Mouse (Mus musculus) liver, embryonic 14.5 days (tissue): Measurements from ENCODE around the gene Sh3pxd2a. TPM values are rescaled to one million over a fixed set of nuclear protein-coding genes. Genes with fewer than 3 reads are reported as not detected.

ENCODE experiments used
- ATAC-seq: fragments of 200-750 bp; cut with Nextera tagmentation; 2 replicates; pipeline ENCODE4 v1.8.0; 2017; ENCODE audit warnings: moderate number of reproducible peaks, mild to moderate bottlenecking, moderate library complexity; ENCODE audit not compliant: insufficient read depth
- DNase-seq, 3 experiments: peaks; one replicate each; pipeline ENCODE4 v3.0.0-alpha.2; 2012 to 2013; ENCODE audit warnings: low read depth in 3 of 3, low spot score in 3 of 3
- H3K27ac ChIP-seq: fragments of 300-500 bp; sonication (generic); 2 replicates; pipeline ENCODE4 v1.5.1; 2014; ENCODE audit warnings: moderate library complexity, mild to moderate bottlenecking, control low read depth, inconsistent platforms
- H3K27me3 ChIP-seq: fragments of 300-500 bp; sonication (generic); 2 replicates; pipeline ENCODE4 v1.6.1; 2014; ENCODE audit warnings: mild to moderate bottlenecking, low read length, moderate library complexity; ENCODE audit not compliant: control insufficient read depth, insufficient read depth
- H3K36me3 ChIP-seq: fragments of 300-500 bp; sonication (generic); replicated peaks from 2 replicates; pipeline ENCODE4 v1.6.1; 2014; ENCODE audit warnings: low read depth; ENCODE audit not compliant: control insufficient read depth, insufficient read depth
- H3K4me1 ChIP-seq, 2 experiments: fragments of 200-500 bp in 1 of 2; fragments of 300-500 bp in 1 of 2; sonication (generic) in 1 of 2; replicated peaks; 2 replicates each; pipeline ENCODE4 v1.6.1; 2012 to 2014; ENCODE audit warnings: antibody characterized with exemption in 1 of 2, inconsistent platforms in 1 of 2, low read length in 1 of 2; ENCODE audit not compliant: control insufficient read depth in 2 of 2, insufficient read depth in 2 of 2
- H3K4me2 ChIP-seq: fragments of 300-500 bp; sonication (generic); 2 replicates; pipeline ENCODE4 v1.6.1; 2014; ENCODE audit warnings: low read depth, mild to moderate bottlenecking, control low read depth, moderate library complexity
- H3K4me3 ChIP-seq, 2 experiments: fragments of 200-500 bp in 1 of 2; fragments of 300-500 bp in 1 of 2; sonication (generic) in 1 of 2; 2 replicates each; pipeline ENCODE4 v1.5.1; 2012 to 2014; ENCODE audit warnings: low read depth in 2 of 2, low read length in 2 of 2, mild to moderate bottlenecking in 2 of 2, control low read depth in 1 of 2, inconsistent platforms in 1 of 2, moderate library complexity in 1 of 2; ENCODE audit not compliant: insufficient read depth in 1 of 2
- H3K9ac ChIP-seq: fragments of 300-500 bp; sonication (generic); replicated peaks from 2 replicates; pipeline ENCODE4 v1.6.1; 2014; ENCODE audit warnings: mild to moderate bottlenecking, control low read depth, moderate library complexity
- H3K9me3 ChIP-seq: fragments of 300-500 bp; sonication (generic); 2 replicates; pipeline ENCODE4 v1.6.1; 2016; ENCODE audit warnings: low read length, mixed read lengths; ENCODE audit not compliant: control insufficient read depth
- CTCF ChIP-seq: IDR thresholded peaks from 2 replicates; pipeline ENCODE4 v1.5.1; 2016; ENCODE audit warnings: antibody characterized with exemption, low read depth, control low read depth
- EP300 ChIP-seq: IDR thresholded peaks from 2 replicates; pipeline ENCODE4 v1.6.1; 2016; ENCODE audit warnings: antibody characterized with exemption, low read depth
- WGBS: fragments of 180-500 bp; shearing (Covaris S2); extraction: QIAGEN DNeasy Blood & Tissue Kit; methylation state at CpG from one replicate; pipeline ENCODE4 v1.1.7; 2014; ENCODE audit not compliant: insufficient replicate concordance; 5-methylcytosine and 5-hydroxymethylcytosine counted together
- polyA plus RNA-seq, 2 experiments: library from polyadenylated mRNA; depleted of rRNA in 1 of 2; stranded (reverse) in 1 of 2; unstranded in 1 of 2; fragments of >200 nt; fragmentation: Nextera tagmentation in 1 of 2; extraction: Ambion mirVana in 1 of 2; gene quantifications; 2 replicates each; pipeline versions ENCODE4 v1.2.1 to v1.2.3; 2012 to 2014

The Sh3pxd2a gene
- polyA plus RNA-seq, 2 experiments, result 0.50 to 1.6 TPM

- TF ChIP-seq EP300 (no peak), CTCF (peak; percentile 26)
- WGBS, result 58% methylated on average over 10 of the region's 10 CpGs
- Histone ChIP-seq H3K27ac (no peak overlapping the region), H3K36me3 (no peaks in the 10 kb centered on the region), H3K9ac (no peak overlapping the region), H3K4me3 (peak overlapping the region in 1 of 2 experiments; percentile 3; a peak in 1 of 4 replicates), H3K4me1 (peaks cover 0 to 4% of the 10 kb centered on the region in 2 experiments; a peak in 2 of 4 replicates), H3K27me3 (peaks cover 4% of the 10 kb centered on the region; the same call in 1 of the 2 replicates), H3K4me2 (no peak overlapping the region), H3K9me3 (no peaks in the 10 kb centered on the region)
- 0 out of 2 replicates have a peak, but pooled peaks have one; percentile 10 for ATAC-seq
- DNase-seq, result no peak
Measured at GRCm38 (mm10) chr19:47319521-47320330, 144.5 kb downstream of the Sh3pxd2a start.

DNA sequence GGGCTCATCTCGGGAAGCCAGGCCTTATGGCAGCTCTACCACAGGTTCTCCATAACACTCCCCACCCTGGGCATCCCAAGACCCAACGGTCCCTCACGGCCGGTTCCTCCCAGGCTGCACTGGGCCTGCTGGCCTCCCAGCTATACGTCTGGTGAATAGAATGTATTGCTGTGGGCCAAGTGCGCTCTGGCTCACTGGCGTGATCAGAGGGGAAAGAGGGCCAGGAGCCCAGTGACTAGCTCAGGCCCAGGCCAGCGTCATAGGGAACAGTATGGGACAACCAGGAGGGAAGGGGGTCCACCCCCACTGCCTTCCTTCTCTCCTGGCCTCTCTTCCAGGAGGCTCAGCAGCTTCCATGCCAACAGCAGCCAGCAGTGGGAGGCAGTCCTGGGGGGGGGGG is 145.1 kb downstream of the Sh3pxd2a start:
- TF ChIP-seq EP300, result no peak
- TF ChIP-seq CTCF, result no peak
- ATAC-seq (no peak), DNase-seq (no peak)
- no peak overlapping the region for H3K4me2 ChIP-seq
- H3K9me3 ChIP-seq, result no peaks in the 10 kb centered on the region
- peaks cover 10% of the 10 kb centered on the region for H3K27me3 ChIP-seq
- H3K9ac ChIP-seq, result no peak overlapping the region
- WGBS, result 77% methylated on average over 8 of the region's 8 CpGs
- H3K27ac ChIP-seq, result no peak overlapping the region
- H3K36me3 ChIP-seq, result no peaks in the 10 kb centered on the region
- peaks cover 0 to 4% of the 10 kb centered on the region in 2 experiments; a peak in 2 of 4 replicates for H3K4me1 ChIP-seq
- no peak overlapping the region for H3K4me3 ChIP-seq

- H3K27me3 ChIP-seq, result peaks cover 13% of the 10 kb centered on the region
- no peaks in the 10 kb centered on the region for H3K9me3 ChIP-seq
- H3K4me1 ChIP-seq, result peaks cover 0 to 4% of the 10 kb centered on the region in 2 experiments; a peak in 2 of 4 replicates
- DNase-seq (no peak), ATAC-seq (no peak)
- no peak overlapping the region for H3K4me3 ChIP-seq
- no peak overlapping the region for H3K27ac ChIP-seq
- WGBS, result 58% methylated on average over 15 of the region's 15 CpGs
- no peak overlapping the region for H3K9ac ChIP-seq
- TF ChIP-seq CTCF, result no peak
- no peak for TF ChIP-seq EP300
- H3K4me2 ChIP-seq, result no peak overlapping the region
- no peaks in the 10 kb centered on the region for H3K36me3 ChIP-seq
Measured at GRCm38 (mm10) chr19:47317063-47317938, 146.9 kb downstream of the Sh3pxd2a start.

- Histone ChIP-seq H3K4me2 (no peak overlapping the region), H3K36me3 (no peaks in the 10 kb centered on the region), H3K9me3 (no peaks in the 10 kb centered on the region), H3K27me3 (peaks cover 13% of the 10 kb centered on the region), H3K4me3 (no peak overlapping the region), H3K4me1 (peaks cover 0 to 4% of the 10 kb centered on the region in 2 experiments; a peak in 2 of 4 replicates), H3K9ac (no peak overlapping the region), H3K27ac (no peak overlapping the region)
- WGBS, result 64% methylated on average over 19 of the region's 19 CpGs
- no peak for DNase-seq
- no peak for ATAC-seq
- TF ChIP-seq CTCF, result no peak
- TF ChIP-seq EP300, result no peak
Measured at GRCm38 (mm10) chr19:47316288-47317062, 147.7 kb downstream of the Sh3pxd2a start.
